Mouse (Mus musculus): Measurements from ENCODE around the gene Usp28. TPM values are rescaled to one million over a fixed set of nuclear protein-coding genes. Genes with fewer than 3 reads are reported as not detected.

Usp28 gene
- polyA plus RNA-seq, 1 experiment: 7.7 TPM

- no peaks in the 10 kb centered on the region for H3K27me3 ChIP-seq (ENCODE audit: control insufficient read depth, insufficient read depth, low read length)
- H3K36me3 ChIP-seq (ENCODE audit: control insufficient read depth, insufficient read depth, low read length): no peaks in the 10 kb centered on the region
- TF ChIP-seq CTCF (IDR thresholded peaks at IDR 0.05; ENCODE audit: extremely low read depth, insufficient read length, insufficient replicate concordance, low read depth, low read length): no peak
- TF ChIP-seq POLR2A (IDR thresholded peaks at IDR 0.05; ENCODE audit: low read depth, low read length): no peak
- H3K4me1 ChIP-seq (ENCODE audit: control insufficient read depth, insufficient read depth, insufficient read length, low read length): peaks cover 9% of the 10 kb centered on the region; the same call in 1 of the 2 replicates
- WGBS: 67% methylated on average over 7 of the region's 7 CpGs
- no peak overlapping the region for H3K27ac ChIP-seq (ENCODE audit: insufficient read depth, low read depth, low read length)
- H3K4me3 ChIP-seq (ENCODE audit: low read depth, low read length): no peak overlapping the region
These were observed 1.5 kb downstream of the Usp28 start for GRCm38 (mm10) chr9:48986616-48987141.

GRCm38 (mm10) chr9:48987201-48988101 lies 2.3 kb downstream of the Usp28 start:
- 50% methylated on average over 12 of the region's 12 CpGs for WGBS
- no peak for TF ChIP-seq POLR2A (IDR thresholded peaks at IDR 0.05; ENCODE audit: low read depth, low read length)
- TF ChIP-seq CTCF (IDR thresholded peaks at IDR 0.05; ENCODE audit: extremely low read depth, insufficient read length, insufficient replicate concordance, low read depth, low read length): no peak
- no peak overlapping the region for H3K27ac ChIP-seq (ENCODE audit: insufficient read depth, low read depth, low read length)
- H3K4me1 ChIP-seq (ENCODE audit: control insufficient read depth, insufficient read depth, insufficient read length, low read length): peaks cover 9% of the 10 kb centered on the region; the same call in 1 of the 2 replicates
- H3K36me3 ChIP-seq (ENCODE audit: control insufficient read depth, insufficient read depth, low read length): no peaks in the 10 kb centered on the region
- no peak overlapping the region for H3K4me3 ChIP-seq (ENCODE audit: low read depth, low read length)
- H3K27me3 ChIP-seq (ENCODE audit: control insufficient read depth, insufficient read depth, low read length): no peaks in the 10 kb centered on the region

GRCm38 (mm10) chr9:48991671-48992070 lies 6.5 kb downstream of the Usp28 start:
- H3K4me3 ChIP-seq (ENCODE audit: low read depth, low read length): no peak overlapping the region
- H3K27me3 ChIP-seq (ENCODE audit: control insufficient read depth, insufficient read depth, low read length): no peaks in the 10 kb centered on the region
- peaks cover 2% of the 10 kb centered on the region; the same call in 1 of the 2 replicates for H3K4me1 ChIP-seq (ENCODE audit: control insufficient read depth, insufficient read depth, insufficient read length, low read length)
- H3K27ac ChIP-seq (ENCODE audit: insufficient read depth, low read depth, low read length): no peak overlapping the region
- H3K36me3 ChIP-seq (ENCODE audit: control insufficient read depth, insufficient read depth, low read length): no peaks in the 10 kb centered on the region
- TF ChIP-seq CTCF (IDR thresholded peaks at IDR 0.05; ENCODE audit: extremely low read depth, insufficient read length, insufficient replicate concordance, low read depth, low read length) (no peak), POLR2A (IDR thresholded peaks at IDR 0.05; ENCODE audit: low read depth, low read length) (no peak)
- 88% methylated on average over 5 of the region's 5 CpGs for WGBS

- Histone ChIP-seq H3K4me1 (ENCODE audit: control insufficient read depth, insufficient read depth, insufficient read length, low read length) (no peaks in the 10 kb centered on the region), H3K4me3 (ENCODE audit: low read depth, low read length) (no peak overlapping the region), H3K27me3 (ENCODE audit: control insufficient read depth, insufficient read depth, low read length) (no peaks in the 10 kb centered on the region), H3K27ac (ENCODE audit: insufficient read depth, low read depth, low read length) (no peak overlapping the region), H3K36me3 (ENCODE audit: control insufficient read depth, insufficient read depth, low read length) (peaks cover 2% of the 10 kb centered on the region; the same call in 1 of the 2 replicates)
- WGBS: 91% methylated on average over 7 of the region's 7 CpGs
- TF ChIP-seq CTCF (IDR thresholded peaks at IDR 0.05; ENCODE audit: extremely low read depth, insufficient read length, insufficient replicate concordance, low read depth, low read length) (no peak), POLR2A (IDR thresholded peaks at IDR 0.05; ENCODE audit: low read depth, low read length) (no peak)
These were observed 9.6 kb downstream of the Usp28 start for GRCm38 (mm10) chr9:48994779-48995178.

GRCm38 (mm10) chr9:48995735-48996134 lies 10.6 kb downstream of the Usp28 start:
- H3K27me3 ChIP-seq (ENCODE audit: control insufficient read depth, insufficient read depth, low read length): no peaks in the 10 kb centered on the region
- H3K36me3 ChIP-seq (ENCODE audit: control insufficient read depth, insufficient read depth, low read length): peaks cover 2% of the 10 kb centered on the region; the same call in 1 of the 2 replicates
- no peak overlapping the region for H3K4me3 ChIP-seq (ENCODE audit: low read depth, low read length)
- no peak overlapping the region for H3K27ac ChIP-seq (ENCODE audit: insufficient read depth, low read depth, low read length)
- TF ChIP-seq CTCF (IDR thresholded peaks at IDR 0.05; ENCODE audit: extremely low read depth, insufficient read length, insufficient replicate concordance, low read depth, low read length): no peak
- TF ChIP-seq POLR2A (IDR thresholded peaks at IDR 0.05; ENCODE audit: low read depth, low read length): no peak
- no peaks in the 10 kb centered on the region for H3K4me1 ChIP-seq (ENCODE audit: control insufficient read depth, insufficient read depth, insufficient read length, low read length)
- WGBS: 85% methylated on average over 1 of the region's 1 CpGs

- H3K4me1 ChIP-seq (ENCODE audit: control insufficient read depth, insufficient read depth, insufficient read length, low read length): no peaks in the 10 kb centered on the region
- H3K36me3 ChIP-seq (ENCODE audit: control insufficient read depth, insufficient read depth, low read length): peaks cover 9% of the 10 kb centered on the region
- no peak overlapping the region for H3K27ac ChIP-seq (ENCODE audit: insufficient read depth, low read depth, low read length)
- no peak for TF ChIP-seq CTCF (IDR thresholded peaks at IDR 0.05; ENCODE audit: extremely low read depth, insufficient read length, insufficient replicate concordance, low read depth, low read length)
- TF ChIP-seq POLR2A (IDR thresholded peaks at IDR 0.05; ENCODE audit: low read depth, low read length): no peak
- H3K27me3 ChIP-seq (ENCODE audit: control insufficient read depth, insufficient read depth, low read length): no peaks in the 10 kb centered on the region
- no peak overlapping the region for H3K4me3 ChIP-seq (ENCODE audit: low read depth, low read length)
- WGBS: 96% methylated on average over 6 of the region's 6 CpGs
These were observed 14.1 kb downstream of the Usp28 start for GRCm38 (mm10) chr9:48999256-48999655.

- Histone ChIP-seq H3K36me3 (ENCODE audit: control insufficient read depth, insufficient read depth, low read length) (peaks cover 21% of the 10 kb centered on the region), H3K27ac (ENCODE audit: insufficient read depth, low read depth, low read length) (no peak overlapping the region)
These were observed 30.6 kb downstream of the Usp28 start for GRCm38 (mm10) chr9:49015824-49016223.

More at GRCm38 (mm10) chr9:49015824-49016223, 30.6 kb downstream of the Usp28 start:
- H3K27me3 ChIP-seq (ENCODE audit: control insufficient read depth, insufficient read depth, low read length): no peaks in the 10 kb centered on the region
- no peak for TF ChIP-seq CTCF (IDR thresholded peaks at IDR 0.05; ENCODE audit: extremely low read depth, insufficient read length, insufficient replicate concordance, low read depth, low read length)
- TF ChIP-seq POLR2A (IDR thresholded peaks at IDR 0.05; ENCODE audit: low read depth, low read length): no peak
- WGBS: 86% methylated on average over 7 of the region's 7 CpGs
- H3K4me1 ChIP-seq (ENCODE audit: control insufficient read depth, insufficient read depth, insufficient read length, low read length): no peaks in the 10 kb centered on the region
- H3K4me3 ChIP-seq (ENCODE audit: low read depth, low read length): no peak overlapping the region
